Mouse (Mus musculus) T-helper 2 cell (primary cell): ENCODE data around the gene Trpm6.

ENCODE experiments used
- in situ Hi-C: fragments of 300-600 bp; cut with MboI, MseI; formaldehyde crosslinking; loops from one replicate; pipeline ENCODE4 v1.15.1; 2025; ENCODE audit warnings: high pct_unique_total_duplicates

Trpm6 gene

DNA sequence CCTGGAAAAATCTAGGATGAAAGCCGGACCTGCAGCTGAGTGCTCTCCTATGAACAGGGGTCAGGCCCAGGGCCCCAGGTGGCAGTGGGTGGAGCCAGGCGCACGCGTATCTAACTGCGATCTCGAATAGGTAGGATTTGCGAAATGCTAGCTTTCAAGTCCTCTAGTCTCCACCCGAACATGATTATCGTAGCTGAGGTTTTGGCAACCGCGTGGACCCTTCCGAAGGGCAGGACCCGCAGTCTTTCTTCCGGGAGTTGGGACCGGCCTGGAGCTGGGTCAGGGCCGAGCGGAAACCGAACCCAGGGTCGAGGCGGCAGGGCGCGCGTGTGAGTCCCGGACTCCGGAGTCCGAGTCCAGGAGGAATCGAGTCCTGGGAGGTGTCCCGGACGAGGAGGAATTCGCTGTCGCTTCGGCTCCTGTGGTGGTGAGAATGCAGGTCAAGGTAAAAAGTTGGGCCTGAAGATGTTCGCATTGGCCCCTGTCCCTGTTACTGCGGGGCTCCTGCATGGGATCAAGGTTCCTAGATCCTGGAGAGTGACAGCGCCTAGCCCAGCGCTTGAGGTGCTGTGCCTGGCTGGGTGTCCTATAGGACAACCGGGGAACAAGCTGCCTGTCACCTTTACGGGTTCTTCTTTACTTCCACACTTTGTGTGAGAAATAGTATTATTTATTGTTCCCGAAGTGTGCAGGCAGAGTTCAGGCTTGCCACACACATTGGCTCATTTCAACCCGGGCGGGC is at the start of gene Trpm6:
Gene Trpm6, plus strand, starts transcription at position 386 of the 742 bp plus-strand sequence.
- in situ Hi-C loops = loop anchor here (5.0 to 10.0 kb wide), 2 partner anchors 37 to 1485 kb away; partner anchors contain the start of gene D030056L22Rik

DNA sequence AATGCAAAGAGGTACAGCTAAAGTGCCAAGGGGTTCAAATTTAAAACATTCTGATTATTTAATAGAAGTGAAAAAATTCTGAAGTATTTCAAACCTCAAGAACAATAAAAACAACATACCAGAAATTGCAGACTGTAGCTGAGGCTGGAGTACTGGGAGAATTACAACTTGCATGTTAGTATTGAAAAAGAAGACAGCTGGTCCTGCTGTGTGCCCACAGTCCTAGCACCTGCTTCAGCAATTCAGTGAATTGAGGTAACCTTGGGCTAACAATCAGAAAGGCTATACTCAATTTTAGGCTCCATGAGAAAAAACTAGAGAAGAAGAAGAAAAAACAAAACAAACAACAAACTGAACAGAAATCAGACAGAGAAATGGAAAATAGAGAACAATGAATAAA is 41.7 kb upstream of the Trpm6 start:
- in situ Hi-C loops = no loop called here

DNA sequence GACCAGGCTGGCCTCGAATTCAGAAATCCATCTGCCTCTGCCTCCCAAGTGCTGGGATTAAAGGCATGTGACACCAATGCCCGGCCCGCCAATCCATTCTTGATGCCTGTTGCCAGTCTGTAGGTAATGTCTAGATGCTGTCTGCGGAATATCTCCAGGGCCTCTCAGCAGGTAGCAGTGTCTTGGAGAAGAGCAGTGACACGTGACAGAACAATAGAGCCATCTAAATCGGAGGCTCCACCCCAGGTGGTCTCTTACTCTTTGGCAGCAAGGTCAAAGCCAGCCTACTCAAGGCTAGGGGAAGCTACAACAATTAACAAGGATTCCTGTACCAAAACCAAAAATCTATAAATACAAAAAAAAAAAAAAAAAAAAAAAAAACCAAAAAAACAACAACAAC is 38.9 kb upstream of the Trpm6 start:
- in situ Hi-C loops = loop anchor here (5.0 kb wide), 1 partner anchor 36 kb away; the partner anchor contains the start of gene Trpm6

GRCm38 (mm10) chr19:18711589-18711988 is 38.2 kb upstream of the Trpm6 start:
- in situ Hi-C loops = loop anchor here (5.0 kb wide), 1 partner anchor 36 kb away; the partner anchor contains the start of gene Trpm6

DNA sequence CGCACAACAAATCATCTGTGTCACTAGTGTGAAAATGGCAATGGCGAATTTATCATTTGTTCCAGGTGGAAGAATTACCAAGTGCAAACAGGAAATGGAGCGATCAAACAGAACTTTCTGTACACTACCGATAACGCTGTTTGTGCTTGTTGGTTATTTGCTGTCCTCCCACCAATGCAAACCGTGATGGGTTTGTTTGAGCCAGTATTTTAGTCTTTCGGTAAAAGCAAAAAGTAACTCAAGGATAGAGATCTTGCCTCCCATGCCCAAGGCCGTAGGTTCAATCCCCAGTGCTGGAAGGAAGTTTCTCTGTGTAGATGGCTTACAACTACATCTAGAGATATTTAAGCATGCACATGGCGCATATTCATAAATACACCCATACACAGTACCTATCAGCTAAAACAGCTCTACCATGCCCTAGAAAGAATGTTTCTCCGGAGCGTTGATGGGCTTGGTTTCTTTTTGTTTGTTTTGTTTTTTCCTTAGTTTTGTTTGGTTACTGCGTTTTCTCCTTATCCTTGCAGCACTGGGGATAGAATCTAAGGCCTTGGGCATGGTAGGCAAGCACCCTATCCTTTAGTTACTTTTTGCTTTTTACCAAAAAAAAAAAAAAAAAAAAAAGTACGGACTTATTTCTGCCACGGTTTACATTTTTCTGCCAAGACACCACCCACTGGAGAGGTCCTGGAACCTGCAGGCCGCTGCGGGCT is 37.5 kb upstream of the Trpm6 start:
- in situ Hi-C loops = loop anchor here (5.0 kb wide), 1 partner anchor 35 kb away; the partner anchor contains the start of gene Trpm6

DNA sequence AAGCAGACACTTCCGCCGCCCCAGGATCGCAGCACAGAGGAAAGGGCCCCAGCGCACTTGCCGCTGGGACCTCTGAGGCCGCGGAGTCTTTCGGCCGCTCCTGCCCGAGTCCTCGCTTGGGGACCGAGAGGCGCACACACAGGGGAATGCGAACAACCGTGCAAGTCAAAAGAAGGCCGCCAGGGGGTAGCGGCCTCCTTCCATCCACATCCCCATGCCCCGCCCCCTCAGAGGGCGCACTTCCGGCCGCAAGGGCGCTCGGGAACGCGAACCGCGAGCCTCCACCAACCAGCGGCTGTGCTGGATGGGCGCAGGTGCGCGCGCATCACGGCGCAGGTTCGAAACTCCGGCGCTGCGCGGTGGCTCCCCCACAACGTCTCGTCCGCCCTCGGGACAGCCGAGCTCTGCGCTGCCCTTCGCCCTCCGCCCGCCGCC is 36.9 kb upstream of the Trpm6 start, which contains the start of gene D030056L22Rik:
Gene D030056L22Rik, plus strand, starts transcription at position 328 of the 435 bp plus-strand sequence.
- in situ Hi-C loops = loop anchor here (5.0 kb wide), 1 partner anchor 34 kb away; the partner anchor contains the start of gene Trpm6

DNA sequence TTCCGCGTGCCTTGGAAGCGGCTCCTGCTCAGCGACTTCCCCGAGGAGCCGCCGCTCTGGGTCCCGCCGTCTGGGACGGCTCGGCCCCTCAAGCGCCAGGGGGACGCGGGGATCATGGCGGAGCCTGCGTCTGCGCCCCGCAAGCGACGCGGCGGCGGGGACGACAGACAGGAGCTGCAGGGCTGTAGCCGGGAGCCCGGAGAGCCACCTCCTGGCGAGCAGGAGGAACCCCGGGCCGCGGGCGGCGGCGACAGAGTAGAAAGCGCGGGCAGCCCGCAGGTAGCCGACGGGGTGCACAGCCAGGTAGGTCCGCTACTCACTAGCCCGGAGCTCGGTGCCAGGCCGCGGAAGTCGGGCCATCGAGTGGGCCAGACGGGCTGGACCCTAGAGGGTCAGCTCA is 36.4 kb upstream of the Trpm6 start:
- in situ Hi-C loops = loop anchor here (5.0 kb wide), 1 partner anchor 34 kb away; the partner anchor contains the start of gene Trpm6

GRCm38 (mm10) chr19:18716374-18716773 is 33.4 kb upstream of the Trpm6 start:
- in situ Hi-C loops = no loop called here

- in situ Hi-C loops = loop anchor here (10.0 kb wide), 1 partner anchor 114 kb away; no protein-coding TSS in a partner anchor
Observed at GRCm38 (mm10) chr19:18720337-18720736, 29.4 kb upstream of the Trpm6 start.

GRCm38 (mm10) chr19:18725186-18725585 is 24.6 kb upstream of the Trpm6 start:
- in situ Hi-C loops = loop anchor here (5.0 to 10.0 kb wide), 2 partner anchors 67 to 110 kb away; no protein-coding TSS in a partner anchor

- in situ Hi-C loops = no loop called here
Observed at GRCm38 (mm10) chr19:18730255-18730654, 19.5 kb upstream of the Trpm6 start.

DNA sequence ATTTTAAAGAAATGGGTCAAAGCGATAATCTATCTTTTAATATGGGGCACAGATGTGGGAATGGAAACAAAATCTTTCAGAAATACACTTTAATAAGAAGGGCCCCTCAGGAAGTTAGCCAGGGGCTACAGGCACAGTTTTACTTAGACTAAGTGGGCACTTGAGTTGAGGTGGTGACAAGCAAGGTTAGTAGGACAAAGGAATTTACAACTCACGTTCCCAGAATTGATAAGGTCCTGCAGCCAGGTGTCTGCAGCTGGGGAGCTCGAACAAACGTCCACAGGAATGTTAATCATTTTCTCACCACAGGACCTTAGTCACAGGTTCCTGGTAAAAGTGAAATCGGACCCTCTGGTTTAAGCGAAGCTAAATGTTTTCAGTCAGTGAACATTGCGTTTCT is 18.7 kb upstream of the Trpm6 start:
- in situ Hi-C loops = no loop called here

- in situ Hi-C loops = loop anchor here (5.0 kb wide), 1 partner anchor 36 kb away; no protein-coding TSS in a partner anchor
Observed at GRCm38 (mm10) chr19:18735901-18736300, 13.9 kb upstream of the Trpm6 start.

DNA sequence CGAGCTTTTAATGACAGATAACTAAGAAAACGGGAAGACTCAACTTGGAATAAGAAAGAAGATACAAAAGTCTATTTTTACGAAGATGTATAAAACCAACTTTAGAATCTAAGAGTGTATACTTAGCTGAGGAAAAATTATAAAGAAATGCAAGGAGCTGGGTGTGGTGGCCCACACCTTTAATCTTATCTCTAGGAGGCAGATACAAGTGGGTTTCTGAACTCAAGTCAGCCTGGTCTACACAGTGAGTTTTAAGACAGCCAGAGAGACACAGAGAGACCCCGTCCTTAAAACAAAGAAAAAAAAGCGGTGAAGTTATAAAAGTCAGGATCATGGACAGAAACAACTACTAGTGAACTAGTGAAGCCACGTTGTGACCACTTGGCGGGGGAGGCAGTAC is 10.6 kb upstream of the Trpm6 start:
- in situ Hi-C loops = loop anchor here (5.0 kb wide), 1 partner anchor 33 kb away; no protein-coding TSS in a partner anchor

DNA sequence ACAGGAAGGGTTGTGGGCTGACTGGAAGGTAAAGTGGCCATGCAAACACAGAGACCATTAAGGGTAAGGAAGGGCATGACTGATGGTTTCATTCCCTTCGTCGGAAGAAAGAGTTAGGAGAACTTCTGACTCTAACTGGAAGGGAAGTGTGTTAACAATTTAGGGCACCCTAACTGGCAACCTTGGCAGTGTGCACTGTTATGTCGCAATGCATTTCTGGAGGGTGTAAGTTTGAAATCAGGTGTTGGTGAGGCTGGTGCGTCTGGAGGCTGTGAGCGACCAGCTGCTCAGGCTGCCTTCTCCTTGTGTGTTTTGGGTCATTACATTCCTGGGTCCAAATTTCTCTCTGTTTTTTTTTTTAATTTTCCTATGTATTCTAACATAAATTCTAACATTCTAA is 5.8 kb upstream of the Trpm6 start:
- in situ Hi-C loops = no loop called here

DNA sequence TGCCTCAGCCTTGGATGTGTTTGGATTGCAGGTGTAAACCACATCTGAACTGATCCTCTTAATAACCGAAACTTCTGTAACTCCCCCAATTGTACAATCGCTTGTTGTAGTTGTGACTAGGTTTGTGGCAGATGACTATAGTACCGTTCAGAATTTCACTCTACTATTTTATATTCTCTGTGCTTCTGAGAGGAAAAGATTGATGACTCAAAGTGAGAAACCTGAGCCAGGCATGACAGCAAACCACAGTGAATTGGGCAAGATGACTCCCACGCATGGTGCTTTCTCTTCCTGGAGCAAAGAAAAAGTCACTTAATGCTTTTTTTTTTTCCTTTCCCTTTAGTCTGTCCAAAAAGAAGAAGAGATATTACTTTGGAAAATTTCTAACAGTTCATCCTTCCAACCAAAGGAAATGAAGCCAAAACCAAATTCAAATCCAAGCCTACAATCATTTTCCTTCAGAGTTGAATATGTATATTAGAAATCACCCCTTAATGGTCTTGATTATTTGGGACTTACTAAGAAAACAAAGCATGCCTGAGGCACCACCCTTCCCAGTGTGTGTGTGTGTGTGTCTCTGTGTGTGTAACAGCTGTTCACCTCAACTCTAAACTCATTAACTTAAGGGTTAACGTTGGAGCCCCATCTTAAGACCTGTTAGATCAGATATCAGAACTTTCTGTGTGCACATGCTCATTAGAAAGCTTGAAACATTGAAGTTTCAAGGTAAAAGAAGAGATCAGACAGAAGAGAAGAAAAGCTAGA is 3.0 kb upstream of the Trpm6 start:
- in situ Hi-C loops = loop anchor here (5.0 kb wide), 1 partner anchor 34 kb away; the partner anchor contains the start of gene D030056L22Rik

DNA sequence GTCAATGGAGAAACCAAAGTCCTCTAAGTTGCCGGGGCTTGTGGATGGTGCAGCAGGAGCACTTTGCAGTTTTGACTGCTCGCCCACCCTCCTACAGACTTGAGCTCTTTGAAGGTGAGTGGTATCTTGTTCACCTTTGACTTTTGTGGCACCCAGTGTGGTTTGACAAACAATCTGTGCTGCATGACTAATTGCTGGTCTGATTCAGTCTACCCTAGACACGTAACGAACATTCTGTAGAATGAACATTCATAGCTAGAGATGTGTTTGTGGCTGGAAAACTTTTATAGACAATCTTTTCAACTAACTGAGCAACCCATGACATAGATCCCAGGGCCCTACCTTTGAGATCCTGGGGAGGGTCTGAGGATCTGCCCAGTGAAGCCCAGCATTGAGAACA is 2.4 kb upstream of the Trpm6 start:
- in situ Hi-C loops = loop anchor here (5.0 kb wide), 1 partner anchor 35 kb away; the partner anchor contains the start of gene D030056L22Rik

DNA sequence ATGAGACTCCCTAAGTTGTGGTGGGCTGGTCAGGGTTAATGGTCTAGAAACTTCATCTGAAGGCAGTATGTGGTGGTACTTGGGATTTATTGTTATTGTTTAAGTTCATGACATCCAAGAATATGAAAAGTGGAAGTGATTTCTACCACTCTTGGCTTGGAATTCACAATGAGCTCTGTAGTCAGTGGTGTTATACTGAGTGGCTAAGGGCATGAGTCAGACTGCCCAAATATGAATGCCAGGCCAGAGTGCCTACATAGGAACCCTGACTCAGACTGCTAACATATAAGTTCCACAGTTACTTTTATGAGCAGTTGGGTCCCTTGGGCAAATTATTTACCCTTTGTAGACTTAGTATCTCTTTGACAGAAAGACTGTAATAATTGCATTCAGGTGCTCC is 7.4 kb downstream of the Trpm6 start:
- in situ Hi-C loops = loop anchor here (10.0 kb wide), 1 partner anchor 1492 kb away; no protein-coding TSS in a partner anchor

DNA sequence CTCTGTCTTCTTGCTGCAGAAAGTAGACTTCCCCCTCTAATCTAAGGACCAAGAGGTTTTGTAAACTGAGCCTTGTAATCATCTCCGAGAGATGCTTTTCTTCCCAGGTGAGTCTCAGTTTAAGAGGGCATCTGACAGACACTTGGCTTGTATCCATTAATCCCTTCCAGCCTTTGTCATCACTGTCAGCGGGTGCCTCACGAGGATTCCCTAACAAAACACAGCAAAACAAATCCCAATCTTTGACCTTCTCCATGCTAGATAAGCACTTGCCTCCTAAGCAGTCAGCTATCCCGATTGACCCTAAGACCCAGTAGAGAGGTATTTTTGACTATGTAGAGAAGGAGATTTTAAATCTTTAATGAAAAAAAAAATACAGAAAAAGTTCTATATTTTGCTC is 7.9 kb downstream of the Trpm6 start:
- in situ Hi-C loops = loop anchor here (10.0 kb wide), 1 partner anchor 1493 kb away; no protein-coding TSS in a partner anchor

- in situ Hi-C loops = loop anchor here (10.0 kb wide), 1 partner anchor 1493 kb away; no protein-coding TSS in a partner anchor
Observed at GRCm38 (mm10) chr19:18758269-18758668, 8.5 kb downstream of the Trpm6 start.

DNA sequence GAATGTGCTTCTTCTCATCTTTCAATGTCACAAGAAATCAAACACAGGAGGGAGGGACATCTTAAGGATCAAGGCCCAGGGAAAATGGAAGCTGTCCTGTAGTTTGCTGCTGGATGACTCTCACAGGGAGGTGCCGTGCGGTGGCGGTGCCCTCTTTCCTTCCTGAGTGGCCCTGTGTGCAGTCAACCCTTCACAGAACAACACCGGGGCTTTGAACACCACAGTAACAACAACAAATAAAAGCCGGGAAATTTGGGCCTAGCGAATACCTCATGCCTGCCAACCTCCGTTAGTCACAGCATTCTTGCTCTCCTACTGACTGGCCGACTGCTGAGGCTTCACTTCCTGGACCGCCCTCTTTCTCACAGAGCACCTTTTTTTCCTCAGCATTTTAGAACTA is 9.1 kb downstream of the Trpm6 start:
- in situ Hi-C loops = loop anchor here (10.0 kb wide), 1 partner anchor 1494 kb away; no protein-coding TSS in a partner anchor
